Mouse (Mus musculus): ENCODE measurements around the gene Disp1.

DNA sequence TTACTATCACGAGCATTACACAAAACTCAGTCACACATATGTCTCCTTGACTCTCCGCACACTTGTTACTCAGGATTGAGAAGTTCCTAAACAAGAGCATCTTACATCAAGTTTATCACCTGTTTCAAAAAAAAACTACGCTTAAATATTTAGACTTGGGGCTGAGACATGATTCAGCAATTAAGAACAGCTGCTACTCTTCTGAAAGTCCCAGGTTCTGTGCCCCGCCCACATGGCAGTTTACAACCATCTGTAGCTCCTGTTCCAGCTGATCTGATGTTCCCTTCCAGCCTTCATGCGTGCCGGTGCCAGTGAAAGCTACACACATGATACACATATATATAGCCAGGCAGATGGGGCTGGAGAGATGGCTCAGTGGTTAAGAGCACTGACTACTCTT, 7.5 kb downstream of the Disp1 start:
- TF ChIP-seq FLI1 (IDR thresholded peaks at IDR 0.05; ENCODE audit: low read length) = no peak
- no peak for TF ChIP-seq GATA1 (IDR thresholded peaks at IDR 0.05; ENCODE audit: borderline replicate concordance, low read length)
